Mouse (Mus musculus) testis, adult 2 months (tissue): ENCODE results near the gene Slc22a12.

Source experiments
- CTCF ChIP-seq: fragments of 200-500 bp; IDR thresholded peaks from 2 replicates; pipeline ENCODE4 v1.5.1; 2012; ENCODE audit warnings: low read depth, mild to moderate bottlenecking, inconsistent platforms, low read length, moderate library complexity; ENCODE audit not compliant: control insufficient read depth, insufficient read depth, insufficient replicate concordance
- POLR2A ChIP-seq: fragments of 200-500 bp; IDR thresholded peaks from 2 replicates; pipeline ENCODE4 v1.6.1; 2012; ENCODE audit warnings: low read depth, mild to moderate bottlenecking, inconsistent platforms, low read length, moderate library complexity; ENCODE audit not compliant: control insufficient read depth

DNA sequence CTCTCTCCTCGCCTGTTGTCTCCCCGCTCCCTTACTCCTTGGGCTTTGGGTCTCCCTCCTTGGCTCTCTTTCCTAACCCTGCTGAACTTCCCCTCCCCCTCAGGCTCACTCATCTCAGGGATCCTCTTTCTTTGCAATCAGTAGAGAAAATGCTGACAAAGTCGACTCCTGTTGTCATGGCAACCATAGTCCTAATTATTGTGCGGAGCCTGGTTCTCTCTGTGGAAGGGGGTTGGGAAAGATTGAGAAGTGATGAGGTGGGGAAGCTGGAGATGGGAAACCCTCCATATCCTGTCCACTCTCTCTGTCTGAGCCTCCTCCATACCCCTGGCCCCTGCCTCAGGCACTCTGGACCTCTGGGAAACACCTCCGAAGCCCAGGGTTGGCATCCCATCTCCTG lies 24.2 kb downstream of the Slc22a12 start:
- no peak for TF ChIP-seq CTCF
- TF ChIP-seq POLR2A = no peak
